Mouse (Mus musculus) lung, embryonic 14.5 days (tissue): ENCODE data around the gene Dnajc11. TPM values are rescaled to one million over a fixed set of nuclear protein-coding genes. Genes with fewer than 3 reads are reported as not detected.

Experiments
- ATAC-seq: fragments of 200-750 bp; cut with Nextera tagmentation; 2 replicates; pipeline ENCODE4 v1.8.0; 2017; ENCODE audit warnings: mild to moderate bottlenecking, moderate TSS enrichment, moderate library complexity; ENCODE audit not compliant: insufficient read depth
- DNase-seq: peaks from one replicate; pipeline ENCODE4 v3.0.0-alpha.2; 2015
- H3K27ac ChIP-seq: fragments of 300-500 bp; sonication (generic); 2 replicates; pipeline ENCODE4 v1.5.1; 2014; ENCODE audit warnings: low read depth, mild to moderate bottlenecking, moderate library complexity
- H3K27me3 ChIP-seq: fragments of 300-500 bp; sonication (generic); 2 replicates; pipeline ENCODE4 v1.6.1; 2014; ENCODE audit warnings: low read length, control low read depth; ENCODE audit not compliant: insufficient read depth
- H3K36me3 ChIP-seq: fragments of 300-500 bp; sonication (generic); 2 replicates; pipeline ENCODE4 v1.6.1; 2014; ENCODE audit warnings: control low read depth; ENCODE audit not compliant: insufficient read depth
- H3K4me1 ChIP-seq: fragments of 300-500 bp; sonication (generic); 2 replicates; pipeline ENCODE4 v1.6.1; 2014; ENCODE audit warnings: antibody characterized with exemption, control low read depth; ENCODE audit not compliant: insufficient read depth
- H3K4me2 ChIP-seq: fragments of 300-500 bp; sonication (generic); 2 replicates; pipeline ENCODE4 v1.6.1; 2014; ENCODE audit warnings: mild to moderate bottlenecking
- H3K4me3 ChIP-seq: fragments of 300-500 bp; sonication (generic); 2 replicates; pipeline ENCODE4 v1.5.1; 2014; ENCODE audit warnings: low read depth, low read length
- H3K9ac ChIP-seq: fragments of 300-500 bp; sonication (generic); 2 replicates; pipeline ENCODE4 v1.6.1; 2014
- H3K9me3 ChIP-seq: fragments of 300-500 bp; sonication (generic); 2 replicates; pipeline ENCODE4 v1.6.1; 2016; ENCODE audit warnings: low read depth, low read length, control low read depth
- CTCF ChIP-seq: IDR thresholded peaks from 2 replicates; pipeline ENCODE4 v1.5.1; 2016; ENCODE audit warnings: antibody characterized with exemption, low read depth
- WGBS: fragments of 180-500 bp; shearing (Covaris S2); extraction: QIAGEN DNeasy Blood & Tissue Kit; methylation state at CpG from one replicate; pipeline ENCODE4 v1.1.7; 2014; 5-methylcytosine and 5-hydroxymethylcytosine counted together
- polyA plus RNA-seq: library from polyadenylated mRNA; unstranded; fragments of >200 nt; fragmentation: Nextera tagmentation; extraction: Ambion mirVana; gene quantifications from 2 replicates; pipeline ENCODE4 v1.2.1, GENCODE M21; 2014

The Dnajc11 gene
- polyA plus RNA-seq, 1 experiment from 2014 or later, result 65.9 TPM

DNA sequence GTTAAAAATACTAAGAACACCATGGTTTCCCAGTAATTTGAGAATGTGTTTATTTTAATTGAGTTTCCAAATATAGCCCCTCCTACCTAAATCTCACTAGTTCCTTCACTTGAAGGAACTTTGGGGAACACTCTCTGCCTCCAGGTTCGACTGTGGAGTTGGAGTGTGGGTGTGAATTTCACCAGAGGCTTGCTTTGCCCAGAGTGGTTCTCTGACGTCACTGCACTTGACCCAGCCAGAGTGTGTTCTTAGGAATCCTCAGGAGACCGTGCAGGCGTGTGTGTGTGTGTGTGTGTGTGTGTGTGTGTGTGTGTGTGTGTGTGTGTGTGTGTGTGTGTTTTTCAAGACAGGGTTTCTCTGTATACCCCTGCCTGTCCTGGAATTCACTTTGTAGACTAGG, 67.4 kb downstream of the Dnajc11 start:
- Histone ChIP-seq H3K4me1 (no peaks in the 10 kb centered on the region), H3K27me3 (no peaks in the 10 kb centered on the region), H3K36me3 (no peaks in the 10 kb centered on the region), H3K9me3 (no peaks in the 10 kb centered on the region), H3K4me3 (no peak overlapping the region), H3K4me2 (no peak overlapping the region), H3K9ac (no peak overlapping the region), H3K27ac (no peak overlapping the region)
- ATAC-seq (no peak), DNase-seq (peak; percentile 69)
- no peak for TF ChIP-seq CTCF
- 17% methylated on average over 4 of the region's 4 CpGs for WGBS

DNA sequence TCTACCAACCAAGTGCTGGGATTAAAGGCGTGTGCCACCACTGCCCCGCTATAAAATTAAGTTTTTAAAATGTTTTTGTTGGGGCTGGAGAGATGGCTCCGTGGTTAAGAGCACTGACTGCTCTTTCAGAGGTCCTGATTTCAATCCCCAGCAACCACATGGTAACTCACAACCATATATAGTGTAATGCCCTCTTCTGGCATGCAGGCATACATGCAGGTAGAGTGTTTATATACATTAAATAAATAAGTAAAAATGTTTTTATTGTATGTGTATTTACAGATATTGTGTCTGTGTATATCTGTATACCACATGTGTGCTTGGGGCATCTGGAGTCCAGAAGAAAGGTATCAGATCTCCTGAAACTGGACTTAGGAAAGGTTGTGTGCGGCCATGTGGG, 67.8 kb downstream of the Dnajc11 start:
- Histone ChIP-seq H3K27me3 (no peaks in the 10 kb centered on the region), H3K36me3 (no peaks in the 10 kb centered on the region), H3K4me3 (no peak overlapping the region), H3K9ac (no peak overlapping the region), H3K4me2 (no peak overlapping the region), H3K9me3 (no peaks in the 10 kb centered on the region), H3K27ac (no peak overlapping the region), H3K4me1 (no peaks in the 10 kb centered on the region)
- ATAC-seq (no peak), DNase-seq (no peak)
- 61% methylated on average over 4 of the region's 4 CpGs for WGBS
- peak; percentile 13; the same call in 1 of the 2 replicates for TF ChIP-seq CTCF

DNA sequence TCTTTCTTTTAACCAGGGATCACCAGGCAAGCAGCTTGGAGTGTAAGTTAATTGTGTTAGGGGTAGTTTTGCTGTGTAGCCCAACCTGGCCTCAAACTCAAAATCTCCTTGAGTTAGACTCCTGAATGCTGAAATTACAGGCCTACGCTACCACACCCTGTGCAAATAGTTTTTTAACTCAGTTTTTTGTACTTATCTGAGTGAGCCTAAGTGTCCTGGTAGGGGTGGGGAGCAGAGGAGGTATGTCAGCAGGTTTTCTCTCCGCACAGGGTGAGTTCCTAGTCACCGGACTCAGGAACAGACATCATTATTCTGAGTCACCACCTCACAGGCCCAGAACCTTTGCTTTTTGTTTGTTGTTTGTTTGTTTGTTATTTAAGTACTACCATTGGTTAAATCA, 68.6 kb downstream of the Dnajc11 start:
- Histone ChIP-seq H3K4me3 (no peak overlapping the region), H3K36me3 (no peaks in the 10 kb centered on the region), H3K9ac (no peak overlapping the region), H3K4me1 (peaks cover 2% of the 10 kb centered on the region), H3K4me2 (no peak overlapping the region), H3K27ac (no peak overlapping the region), H3K27me3 (no peaks in the 10 kb centered on the region), H3K9me3 (no peaks in the 10 kb centered on the region)
- no peak for DNase-seq
- ATAC-seq, result no peak
- TF ChIP-seq CTCF, result no peak
- WGBS, result 77% methylated on average over 3 of the region's 3 CpGs

DNA sequence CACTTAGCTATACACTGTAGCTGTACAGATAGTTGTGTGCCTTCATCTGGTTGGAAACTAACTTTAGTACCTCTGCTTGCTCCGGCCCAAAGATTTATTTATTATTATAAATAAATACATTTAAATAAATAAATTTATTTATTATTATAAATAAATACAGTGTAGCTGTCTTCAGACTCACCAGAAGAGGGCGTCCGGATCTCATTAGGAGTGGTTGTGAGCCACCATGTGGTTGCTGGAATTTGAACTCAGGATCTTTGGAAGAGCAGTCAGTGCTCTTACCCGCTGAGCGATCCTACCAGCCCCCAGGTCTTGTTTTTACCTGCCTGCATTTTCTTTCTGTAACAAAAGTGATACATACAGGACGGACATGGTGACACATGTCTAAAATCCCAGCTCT, 72.6 kb downstream of the Dnajc11 start:
- no peak for ATAC-seq
- H3K4me3 ChIP-seq, result no peak overlapping the region
- DNase-seq, result no peak
- H3K4me2 ChIP-seq, result no peak overlapping the region
- no peak overlapping the region for H3K27ac ChIP-seq
- no peaks in the 10 kb centered on the region for H3K27me3 ChIP-seq
- peak; percentile 19; the same call in 1 of the 2 replicates for TF ChIP-seq CTCF
- no peaks in the 10 kb centered on the region for H3K9me3 ChIP-seq
- 76% methylated on average over 6 of the region's 6 CpGs for WGBS
- H3K4me1 ChIP-seq, result peaks cover 22% of the 10 kb centered on the region
- no peaks in the 10 kb centered on the region for H3K36me3 ChIP-seq
- no peak overlapping the region for H3K9ac ChIP-seq

DNA sequence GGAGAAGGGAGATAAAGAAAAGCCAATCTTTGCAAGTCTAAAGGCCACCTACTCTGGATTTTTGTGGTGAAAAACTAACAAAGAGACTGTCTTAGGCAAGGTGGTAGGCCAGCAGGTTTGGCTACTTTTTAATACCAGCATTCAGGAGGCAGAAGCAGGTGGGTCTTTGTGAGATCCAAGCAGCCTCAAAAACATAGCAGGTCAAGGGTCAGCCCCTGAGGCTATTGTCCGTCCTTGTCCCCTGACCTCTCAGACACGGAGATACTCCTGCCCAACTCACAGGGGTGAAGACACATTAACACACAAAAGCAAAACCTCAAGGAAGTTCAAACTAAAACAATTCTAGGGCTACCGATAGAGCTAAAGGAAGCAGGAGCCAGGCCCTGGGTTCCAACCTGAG, 73.3 kb downstream of the Dnajc11 start:
- WGBS, result 39% methylated on average over 3 of the region's 3 CpGs
- no peak overlapping the region for H3K4me3 ChIP-seq
- no peaks in the 10 kb centered on the region for H3K27me3 ChIP-seq
- DNase-seq (no peak), ATAC-seq (no peak)
- H3K4me1 ChIP-seq, result peaks cover 29% of the 10 kb centered on the region
- H3K27ac ChIP-seq, result peak overlapping the region; percentile 95; the same call in 1 of the 2 replicates
- H3K9ac ChIP-seq, result no peak overlapping the region
- no peak overlapping the region for H3K4me2 ChIP-seq
- no peak for TF ChIP-seq CTCF
- 0 out of 2 replicates have a peak, but pooled peaks cover 2% of the 10 kb centered on the region for H3K36me3 ChIP-seq
- no peaks in the 10 kb centered on the region for H3K9me3 ChIP-seq

DNA sequence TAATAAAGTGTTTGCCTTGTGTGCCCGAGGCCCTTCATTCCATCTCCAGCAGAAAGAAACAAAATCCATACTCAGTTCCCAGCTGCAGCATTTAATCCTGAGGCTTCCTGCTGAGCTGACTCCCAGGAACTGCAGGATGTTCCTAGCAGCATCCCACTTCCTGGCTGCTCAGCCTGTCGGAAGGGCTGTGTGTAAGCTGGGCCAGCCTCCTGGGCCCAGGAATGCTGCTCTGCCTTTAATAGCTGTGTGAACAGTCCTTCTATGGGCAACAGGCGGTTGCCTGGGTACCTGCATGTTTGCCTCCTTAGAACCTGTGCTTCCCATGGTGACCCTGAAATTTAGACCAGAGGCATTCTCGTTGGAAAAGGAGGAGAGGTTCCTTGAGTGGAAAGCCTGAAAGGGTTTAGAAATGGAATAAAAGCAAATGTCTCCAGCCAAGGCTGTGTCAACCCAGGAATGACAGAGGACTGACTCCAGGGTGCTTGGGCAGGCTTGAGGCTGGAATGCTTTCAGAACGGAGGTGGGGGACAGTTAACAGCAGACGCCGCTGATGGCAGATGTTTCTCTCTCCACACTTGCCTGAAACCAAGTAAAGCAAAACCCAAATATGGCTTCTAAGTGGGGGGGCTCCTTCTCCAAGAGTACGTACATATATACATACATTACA, 74.1 kb downstream of the Dnajc11 start:
- ATAC-seq (no peak), DNase-seq (peak; percentile 66)
- Histone ChIP-seq H3K27me3 (no peaks in the 10 kb centered on the region), H3K9ac (peak overlapping the region; percentile 67), H3K4me2 (peak overlapping the region; percentile 100), H3K4me1 (peaks cover 29% of the 10 kb centered on the region), H3K36me3 (peaks cover 9% of the 10 kb centered on the region; the same call in 1 of the 2 replicates), H3K4me3 (peak overlapping the region; percentile 79), H3K9me3 (no peaks in the 10 kb centered on the region), H3K27ac (peak overlapping the region; percentile 95)
- TF ChIP-seq CTCF, result no peak
- WGBS, result 3% methylated on average over 8 of the region's 8 CpGs

DNA sequence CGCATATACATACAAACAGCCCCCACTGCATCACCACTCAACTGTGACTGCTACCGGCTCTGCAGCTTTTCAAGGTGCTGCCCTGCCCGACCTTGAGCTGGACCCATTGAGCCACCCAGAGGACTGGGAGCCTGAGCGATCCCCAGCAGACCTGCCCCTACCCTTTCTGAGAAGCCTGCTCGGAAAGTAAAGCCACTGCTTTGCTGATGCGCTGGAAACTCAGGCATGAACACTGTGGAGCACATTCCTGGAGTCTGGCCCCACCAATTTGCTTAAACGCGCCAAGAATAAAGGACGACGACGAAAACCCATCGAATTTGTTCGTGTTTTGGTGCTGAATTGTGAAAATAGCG, 74.6 kb downstream of the Dnajc11 start:
- Histone ChIP-seq H3K4me3 (peak overlapping the region; percentile 79), H3K36me3 (peaks cover 9% of the 10 kb centered on the region; the same call in 1 of the 2 replicates), H3K4me2 (peak overlapping the region; percentile 100), H3K9ac (peak overlapping the region; percentile 67), H3K4me1 (peaks cover 29% of the 10 kb centered on the region), H3K27ac (peak overlapping the region; percentile 95), H3K9me3 (no peaks in the 10 kb centered on the region), H3K27me3 (no peaks in the 10 kb centered on the region)
- TF ChIP-seq CTCF, result no peak
- WGBS, result under 1% methylated on average over 14 of the region's 14 CpGs
- no peak for DNase-seq
- ATAC-seq, result peak; percentile 3; the same call in 1 of the 2 replicates
